Mouse (Mus musculus): ENCODE data around the gene Cnot4.
"Not testable (repeated sequence)": the region's sequence is repeated elsewhere in the genome, so short reads cannot be mapped to it uniquely, and the experiment has no call there.

Cnot4 gene

GRCm38 (mm10) chr6:35133579-35134488 is at the start of gene Cnot4:
TSS of gene Cnot4 (minus strand) at chr6:35133724.
- DNase-seq (ENCODE audit: low read depth): peak; percentile 98

GRCm38 (mm10) chr6:35179299-35179698 is 45.8 kb upstream of the Cnot4 start:
- not testable (repeated sequence) for DNase-seq (ENCODE audit: low read depth)

GRCm38 (mm10) chr6:35177650-35178272 is 44.2 kb upstream of the Cnot4 start:
- DNase-seq (ENCODE audit: low read depth): no peak

GRCm38 (mm10) chr6:35176979-35177649 is 43.6 kb upstream of the Cnot4 start, which contains the start of gene Nup205:
TSS of gene Nup205 (plus strand) at chr6:35177421.
- DNase-seq (ENCODE audit: low read depth): peak; percentile 93

GRCm38 (mm10) chr6:35173181-35173580 is 39.7 kb upstream of the Cnot4 start:
- DNase-seq (ENCODE audit: low read depth): no peak

GRCm38 (mm10) chr6:35172028-35172427 is 38.5 kb upstream of the Cnot4 start:
- DNase-seq (ENCODE audit: low read depth): not testable (repeated sequence)

- DNase-seq (ENCODE audit: low read depth): no peak
Observed at GRCm38 (mm10) chr6:35169250-35169649, 35.7 kb upstream of the Cnot4 start.

GRCm38 (mm10) chr6:35154540-35154939 is 21.0 kb upstream of the Cnot4 start:
- DNase-seq (ENCODE audit: low read depth): no peak

GRCm38 (mm10) chr6:35147726-35148422 is 14.3 kb upstream of the Cnot4 start:
- DNase-seq (ENCODE audit: low read depth): no peak

GRCm38 (mm10) chr6:35145569-35145968 is 12.0 kb upstream of the Cnot4 start:
- peak; percentile 45 for DNase-seq (ENCODE audit: low read depth)

- no peak for DNase-seq (ENCODE audit: low read depth)
Observed at GRCm38 (mm10) chr6:35140351-35140750, 6.8 kb upstream of the Cnot4 start.

GRCm38 (mm10) chr6:35134844-35135243 is 1.3 kb upstream of the Cnot4 start:
- no peak for DNase-seq (ENCODE audit: low read depth)

- no peak for DNase-seq (ENCODE audit: low read depth)
Observed at GRCm38 (mm10) chr6:35133246-35133578, 312 bp downstream of the Cnot4 start.

GRCm38 (mm10) chr6:35132806-35133205 is 718 bp downstream of the Cnot4 start:
- peak; percentile 52 for DNase-seq (ENCODE audit: low read depth)

- DNase-seq (ENCODE audit: low read depth): no peak
Observed at GRCm38 (mm10) chr6:35122488-35122887, 11.0 kb downstream of the Cnot4 start.

- DNase-seq (ENCODE audit: low read depth): no peak
Observed at GRCm38 (mm10) chr6:35121925-35122324, 11.6 kb downstream of the Cnot4 start.

- no peak for DNase-seq (ENCODE audit: low read depth)
Observed at GRCm38 (mm10) chr6:35102457-35102856, 31.1 kb downstream of the Cnot4 start.

- no peak for DNase-seq (ENCODE audit: low read depth)
Observed at GRCm38 (mm10) chr6:35084927-35085326, 48.6 kb downstream of the Cnot4 start.

GRCm38 (mm10) chr6:35075148-35075547 is 58.4 kb downstream of the Cnot4 start:
- no peak for DNase-seq (ENCODE audit: low read depth)

GRCm38 (mm10) chr6:35071261-35071660 is 62.3 kb downstream of the Cnot4 start:
- no peak for DNase-seq (ENCODE audit: low read depth)

- no peak for DNase-seq (ENCODE audit: low read depth)
Observed at GRCm38 (mm10) chr6:35062446-35062845, 71.1 kb downstream of the Cnot4 start.

GRCm38 (mm10) chr6:35043127-35043526 is 90.4 kb downstream of the Cnot4 start:
- DNase-seq (ENCODE audit: low read depth): no peak
